Mouse (Mus musculus) MEL (cell line): ENCODE results near the gene Gm9913.

Experiments used
- CTCF ChIP-seq, 3 experiments: IDR thresholded peaks in 2 of 3; conservative IDR thresholded peaks in 1 of 3; 2 replicates each; pipeline ENCODE4 v1.5.1; 2011 to 2012; ENCODE audit warnings: low read length in 3 of 3, low read depth in 2 of 3, mild to moderate bottlenecking in 2 of 3, improper control_type of control experiment in 1 of 3, inconsistent platforms in 1 of 3, mixed read lengths in 1 of 3, moderate library complexity in 1 of 3; ENCODE audit not compliant: control insufficient read depth in 1 of 3, insufficient read depth in 1 of 3, poor library complexity in 1 of 3, severe bottlenecking in 1 of 3
- EP300 ChIP-seq, 2 experiments: IDR thresholded peaks; 2 replicates each; pipeline ENCODE4 v1.6.1; 2011; ENCODE audit warnings: improper control_type of control experiment in 2 of 2, low read length in 2 of 2, low read depth in 1 of 2, mild to moderate bottlenecking in 1 of 2
- MAZ ChIP-seq: IDR thresholded peaks from 2 replicates; pipeline ENCODE4 v1.6.1; 2012; ENCODE audit warnings: low read depth, mild to moderate bottlenecking, inconsistent platforms, low read length, improper control_type of control experiment
- MXI1 ChIP-seq: IDR thresholded peaks from 2 replicates; pipeline ENCODE4 v1.6.1; 2011; ENCODE audit warnings: mild to moderate bottlenecking, low read depth, low read length, improper control_type of control experiment
- NELFE ChIP-seq: IDR thresholded peaks from 2 replicates; pipeline ENCODE4 v1.6.1; 2011; ENCODE audit warnings: low read depth, low read length, improper control_type of control experiment
- POLR2A ChIP-seq, 2 experiments: IDR thresholded peaks; 2 replicates each; pipeline ENCODE4 v1.6.1; 2011 to 2012; ENCODE audit warnings: low read length in 2 of 2, mild to moderate bottlenecking in 2 of 2, control low read depth in 1 of 2, improper control_type of control experiment in 1 of 2, low read depth in 1 of 2, moderate library complexity in 1 of 2; ENCODE audit not compliant: control insufficient read depth in 1 of 2, insufficient read depth in 1 of 2, poor library complexity in 1 of 2
- USF2 ChIP-seq, 2 experiments: IDR thresholded peaks; 2 replicates each; pipeline ENCODE4 v1.6.1; 2011 to 2012; ENCODE audit warnings: improper control_type of control experiment in 2 of 2, low read length in 2 of 2, borderline replicate concordance in 1 of 2, inconsistent platforms in 1 of 2, low read depth in 1 of 2, mild to moderate bottlenecking in 1 of 2; ENCODE audit not compliant: insufficient read depth in 1 of 2

DNA sequence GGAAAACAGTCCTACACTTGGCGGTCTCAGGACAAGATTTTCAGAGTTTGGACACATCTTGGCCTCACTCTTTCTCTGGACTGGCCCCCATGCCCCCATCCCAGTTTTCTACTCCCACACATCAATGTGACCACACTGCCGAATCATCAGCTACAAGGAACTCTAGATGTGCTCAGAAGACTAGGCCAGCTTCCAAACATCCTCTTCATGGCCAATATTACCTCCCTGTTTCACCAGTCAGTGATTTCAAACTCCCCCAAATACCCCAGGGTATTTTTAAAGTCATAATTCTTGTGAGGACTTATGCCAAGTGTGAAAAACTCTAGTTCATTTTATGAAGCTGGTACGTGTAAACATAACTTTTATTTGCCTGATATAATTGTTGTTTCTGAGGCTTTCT is 40.1 kb downstream of the Gm9913 start:
- TF ChIP-seq USF2 (IDR thresholded peaks at IDR 0.05; ENCODE audit: borderline replicate concordance in 1 of 2, insufficient read depth in 1 of 2, low read depth in 1 of 2, low read length in 2 of 2) (no peak), POLR2A (IDR thresholded peaks at IDR 0.05; ENCODE audit: control insufficient read depth in 1 of 2, insufficient read depth in 1 of 2, low read depth in 1 of 2, low read length in 2 of 2, poor library complexity in 1 of 2) (no peak), NELFE (no peak), MAZ (no peak), CTCF (IDR thresholded peaks at IDR 0.05 in 2 of 3, conservative IDR thresholded peaks at IDR 0.05 in 1 of 3; ENCODE audit: control insufficient read depth in 1 of 3, insufficient read depth in 1 of 3, low read depth in 2 of 3, low read length in 3 of 3, poor library complexity in 1 of 3, severe bottlenecking in 1 of 3) (no peak), EP300 (IDR thresholded peaks at IDR 0.05; ENCODE audit: low read depth in 1 of 2, low read length in 2 of 2) (no peak), MXI1 (no peak)
